Mouse (Mus musculus) monocyte, adult 5-6 weeks (primary cell): Measurements from ENCODE around the gene Tm9sf2. TPM values are rescaled to one million over a fixed set of nuclear protein-coding genes. Genes with fewer than 3 reads are reported as not detected.
"Not testable (repeated sequence)": the region's sequence is repeated elsewhere in the genome, so short reads cannot be mapped to it uniquely, and the experiment has no call there.

ENCODE experiments used
- ATAC-seq: fragments of 153-309, 156-312 bp; replicated peaks from 2 replicates; pipeline ENCODE4 v1.8.0; 2017; ENCODE audit warnings: mild to moderate bottlenecking; ENCODE audit not compliant: low TSS enrichment, insufficient number of reproducible peaks, severe bottlenecking, poor library complexity, low FRiP score
- total RNA-seq: library from RNA; stranded (forward); fragments of 200-1000, 200-491, 200-594 nt; gene quantifications from 3 replicates; pipeline ENCODE4 v1.2.3, GENCODE M21; 2017

The Tm9sf2 gene
- total RNA-seq, 1 experiment from 2014 or later, result 112 TPM

GRCm38 (mm10) chr14:122087956-122088355 lies 18.9 kb upstream of the Tm9sf2 start:
- ATAC-seq, result no peak

- no peak for ATAC-seq
Measured at GRCm38 (mm10) chr14:122092363-122092762, 14.5 kb upstream of the Tm9sf2 start.

- no peak for ATAC-seq
Measured at GRCm38 (mm10) chr14:122096331-122096730, 10.5 kb upstream of the Tm9sf2 start.

- ATAC-seq, result no peak
Measured at GRCm38 (mm10) chr14:122099584-122099983, 7.3 kb upstream of the Tm9sf2 start.

GRCm38 (mm10) chr14:122101890-122102289 lies 4.9 kb upstream of the Tm9sf2 start:
- ATAC-seq, result not testable (repeated sequence)

- ATAC-seq, result peak; percentile 91
Measured at GRCm38 (mm10) chr14:122104881-122105280, 2.0 kb upstream of the Tm9sf2 start.

- no peak for ATAC-seq
Measured at GRCm38 (mm10) chr14:122105391-122106285, 1.2 kb upstream of the Tm9sf2 start.

GRCm38 (mm10) chr14:122107481-122108214 lies 810 bp downstream of the Tm9sf2 start:
- no peak for ATAC-seq

- ATAC-seq, result no peak
Measured at GRCm38 (mm10) chr14:122111681-122112080, 4.8 kb downstream of the Tm9sf2 start.

GRCm38 (mm10) chr14:122112311-122112710 lies 5.5 kb downstream of the Tm9sf2 start:
- ATAC-seq, result no peak

GRCm38 (mm10) chr14:122116200-122116599 lies 9.4 kb downstream of the Tm9sf2 start:
- no peak for ATAC-seq

GRCm38 (mm10) chr14:122130111-122130797 lies 23.4 kb downstream of the Tm9sf2 start:
- no peak for ATAC-seq

GRCm38 (mm10) chr14:122131644-122132043 lies 24.8 kb downstream of the Tm9sf2 start:
- ATAC-seq, result no peak

- ATAC-seq, result no peak
Measured at GRCm38 (mm10) chr14:122136368-122136928, 29.6 kb downstream of the Tm9sf2 start.

- ATAC-seq, result no peak
Measured at GRCm38 (mm10) chr14:122137234-122137633, 30.4 kb downstream of the Tm9sf2 start.

- no peak for ATAC-seq
Measured at GRCm38 (mm10) chr14:122140126-122140525, 33.3 kb downstream of the Tm9sf2 start.

GRCm38 (mm10) chr14:122143585-122144269 lies 36.9 kb downstream of the Tm9sf2 start:
- no peak for ATAC-seq

- no peak for ATAC-seq
Measured at GRCm38 (mm10) chr14:122145374-122145773, 38.5 kb downstream of the Tm9sf2 start.
